Mouse (Mus musculus) erythroblast, embryonic 14.5 days (primary cell): ENCODE results near the gene Fbxo24.

Source experiments
- GATA1 ChIP-seq: IDR thresholded peaks from 2 replicates; pipeline ENCODE4 v1.6.1; 2012; ENCODE audit warnings: low read length, inconsistent platforms, mixed read lengths
- TAL1 ChIP-seq: IDR thresholded peaks from 3 replicates; pipeline ENCODE4 v1.6.1; 2012; ENCODE audit warnings: low read length, inconsistent platforms, mixed read lengths

DNA sequence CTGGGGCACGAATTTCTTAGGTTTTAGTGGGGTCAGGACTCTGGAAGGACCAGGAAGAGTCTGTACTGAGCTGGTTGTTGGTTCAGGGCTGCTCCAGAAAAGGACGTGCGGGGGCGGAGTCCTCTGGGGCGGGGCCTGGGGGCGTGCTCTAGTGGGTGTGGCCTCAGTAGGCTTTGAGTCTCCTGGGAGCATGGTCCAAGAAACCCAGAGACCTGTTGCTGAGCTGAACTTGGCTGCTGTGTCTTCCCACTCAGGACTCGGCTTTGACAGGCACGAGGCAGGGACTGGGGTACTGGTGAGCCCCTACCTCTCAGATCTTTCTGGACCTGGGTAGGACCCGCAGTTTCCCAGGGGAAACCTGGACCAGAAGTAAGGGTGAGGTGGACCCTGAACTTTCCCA lies 59.1 kb downstream of the Fbxo24 start, which contains the start of gene Tfr2:
- TF ChIP-seq GATA1 (no peak), TAL1 (no peak)
